Mouse (Mus musculus): ENCODE measurements around the gene Mgll.

Mgll gene

GRCm38 (mm10) chr6:88840211-88840610, 116.0 kb downstream of the Mgll start:
- Histone ChIP-seq H3K27me3 (ENCODE audit: control insufficient read depth, insufficient read depth, low read length, poor library complexity, severe bottlenecking) (no peaks in the 10 kb centered on the region), H3K36me3 (ENCODE audit: control insufficient read depth, insufficient read depth, low read length, poor library complexity, severe bottlenecking) (no peaks in the 10 kb centered on the region; the same call in 1 of the 2 replicates)
- DNase-seq (ENCODE audit: low read depth, low spot score): no peak

GRCm38 (mm10) chr6:88840791-88841513, 116.7 kb downstream of the Mgll start:
- peak; percentile 26 for DNase-seq (ENCODE audit: low read depth, low spot score)
- H3K36me3 ChIP-seq (ENCODE audit: control insufficient read depth, insufficient read depth, low read length, poor library complexity, severe bottlenecking): no peaks in the 10 kb centered on the region; the same call in 1 of the 2 replicates
- no peaks in the 10 kb centered on the region for H3K27me3 ChIP-seq (ENCODE audit: control insufficient read depth, insufficient read depth, low read length, poor library complexity, severe bottlenecking)

- Histone ChIP-seq H3K36me3 (ENCODE audit: control insufficient read depth, insufficient read depth, low read length, poor library complexity, severe bottlenecking) (no peaks in the 10 kb centered on the region; the same call in 1 of the 2 replicates), H3K27me3 (ENCODE audit: control insufficient read depth, insufficient read depth, low read length, poor library complexity, severe bottlenecking) (no peaks in the 10 kb centered on the region)
- no peak for DNase-seq (ENCODE audit: low read depth, low spot score)
These were observed 117.2 kb downstream of the Mgll start for GRCm38 (mm10) chr6:88841514-88841780.

GRCm38 (mm10) chr6:88841781-88842689, 117.8 kb downstream of the Mgll start, which contains the start of gene Abtb1:
Gene Abtb1 (minus strand): TSS chr6:88841984.
- Histone ChIP-seq H3K36me3 (ENCODE audit: control insufficient read depth, insufficient read depth, low read length, poor library complexity, severe bottlenecking) (no peaks in the 10 kb centered on the region), H3K27me3 (ENCODE audit: control insufficient read depth, insufficient read depth, low read length, poor library complexity, severe bottlenecking) (no peaks in the 10 kb centered on the region)
- DNase-seq (ENCODE audit: low read depth, low spot score): peak; percentile 100

- Histone ChIP-seq H3K36me3 (ENCODE audit: control insufficient read depth, insufficient read depth, low read length, poor library complexity, severe bottlenecking) (no peaks in the 10 kb centered on the region), H3K27me3 (ENCODE audit: control insufficient read depth, insufficient read depth, low read length, poor library complexity, severe bottlenecking) (no peaks in the 10 kb centered on the region)
- peak; percentile 44 for DNase-seq (ENCODE audit: low read depth, low spot score)
These were observed 118.5 kb downstream of the Mgll start for GRCm38 (mm10) chr6:88842731-88843151.

- no peak for DNase-seq (ENCODE audit: low read depth, low spot score)
- H3K36me3 ChIP-seq (ENCODE audit: control insufficient read depth, insufficient read depth, low read length, poor library complexity, severe bottlenecking): no peaks in the 10 kb centered on the region
- no peaks in the 10 kb centered on the region for H3K27me3 ChIP-seq (ENCODE audit: control insufficient read depth, insufficient read depth, low read length, poor library complexity, severe bottlenecking)
These were observed 119.0 kb downstream of the Mgll start for GRCm38 (mm10) chr6:88843241-88843640.

- H3K27me3 ChIP-seq (ENCODE audit: control insufficient read depth, insufficient read depth, low read length, poor library complexity, severe bottlenecking): no peaks in the 10 kb centered on the region
- H3K36me3 ChIP-seq (ENCODE audit: control insufficient read depth, insufficient read depth, low read length, poor library complexity, severe bottlenecking): no peaks in the 10 kb centered on the region
- no peak for DNase-seq (ENCODE audit: low read depth, low spot score)
These were observed 119.8 kb downstream of the Mgll start for GRCm38 (mm10) chr6:88843781-88844725.

GRCm38 (mm10) chr6:88844901-88845565, 120.8 kb downstream of the Mgll start:
- H3K27me3 ChIP-seq (ENCODE audit: control insufficient read depth, insufficient read depth, low read length, poor library complexity, severe bottlenecking): no peaks in the 10 kb centered on the region
- no peaks in the 10 kb centered on the region for H3K36me3 ChIP-seq (ENCODE audit: control insufficient read depth, insufficient read depth, low read length, poor library complexity, severe bottlenecking)
- DNase-seq (ENCODE audit: low read depth, low spot score): no peak

GRCm38 (mm10) chr6:88847571-88847970, 123.4 kb downstream of the Mgll start:
- no peaks in the 10 kb centered on the region for H3K36me3 ChIP-seq (ENCODE audit: control insufficient read depth, insufficient read depth, low read length, poor library complexity, severe bottlenecking)
- DNase-seq (ENCODE audit: low read depth, low spot score): no peak
- no peaks in the 10 kb centered on the region for H3K27me3 ChIP-seq (ENCODE audit: control insufficient read depth, insufficient read depth, low read length, poor library complexity, severe bottlenecking)

GRCm38 (mm10) chr6:88849270-88849669, 125.1 kb downstream of the Mgll start:
- Histone ChIP-seq H3K27me3 (ENCODE audit: control insufficient read depth, insufficient read depth, low read length, poor library complexity, severe bottlenecking) (no peaks in the 10 kb centered on the region), H3K36me3 (ENCODE audit: control insufficient read depth, insufficient read depth, low read length, poor library complexity, severe bottlenecking) (no peaks in the 10 kb centered on the region)
- DNase-seq (ENCODE audit: low read depth, low spot score): peak; percentile 51

GRCm38 (mm10) chr6:88850034-88850433, 125.8 kb downstream of the Mgll start:
- DNase-seq (ENCODE audit: low read depth, low spot score): no peak
- no peaks in the 10 kb centered on the region for H3K36me3 ChIP-seq (ENCODE audit: control insufficient read depth, insufficient read depth, low read length, poor library complexity, severe bottlenecking)
- H3K27me3 ChIP-seq (ENCODE audit: control insufficient read depth, insufficient read depth, low read length, poor library complexity, severe bottlenecking): no peaks in the 10 kb centered on the region

- Histone ChIP-seq H3K27me3 (ENCODE audit: control insufficient read depth, insufficient read depth, low read length, poor library complexity, severe bottlenecking) (no peaks in the 10 kb centered on the region), H3K36me3 (ENCODE audit: control insufficient read depth, insufficient read depth, low read length, poor library complexity, severe bottlenecking) (no peaks in the 10 kb centered on the region)
- DNase-seq (ENCODE audit: low read depth, low spot score): no peak
These were observed 130.3 kb downstream of the Mgll start for GRCm38 (mm10) chr6:88854509-88854908.

- H3K27me3 ChIP-seq (ENCODE audit: control insufficient read depth, insufficient read depth, low read length, poor library complexity, severe bottlenecking): no peaks in the 10 kb centered on the region
- H3K36me3 ChIP-seq (ENCODE audit: control insufficient read depth, insufficient read depth, low read length, poor library complexity, severe bottlenecking): no peaks in the 10 kb centered on the region
- peak; percentile 84 for DNase-seq (ENCODE audit: low read depth, low spot score)
These were observed 131.4 kb downstream of the Mgll start for GRCm38 (mm10) chr6:88855636-88856035.

- H3K36me3 ChIP-seq (ENCODE audit: control insufficient read depth, insufficient read depth, low read length, poor library complexity, severe bottlenecking): no peaks in the 10 kb centered on the region
- DNase-seq (ENCODE audit: low read depth, low spot score): no peak
- no peaks in the 10 kb centered on the region for H3K27me3 ChIP-seq (ENCODE audit: control insufficient read depth, insufficient read depth, low read length, poor library complexity, severe bottlenecking)
These were observed 133.0 kb downstream of the Mgll start for GRCm38 (mm10) chr6:88857249-88857648.

All from splenic B cell, adult 2 months (primary cell).